Mouse (Mus musculus): ENCODE measurements around the gene Tbc1d10a. TPM values are rescaled to one million over a fixed set of nuclear protein-coding genes. Genes with fewer than 3 reads are reported as not detected.

Gene Tbc1d10a
- polyA plus RNA-seq, 1 experiment, result 15.8 TPM

DNA sequence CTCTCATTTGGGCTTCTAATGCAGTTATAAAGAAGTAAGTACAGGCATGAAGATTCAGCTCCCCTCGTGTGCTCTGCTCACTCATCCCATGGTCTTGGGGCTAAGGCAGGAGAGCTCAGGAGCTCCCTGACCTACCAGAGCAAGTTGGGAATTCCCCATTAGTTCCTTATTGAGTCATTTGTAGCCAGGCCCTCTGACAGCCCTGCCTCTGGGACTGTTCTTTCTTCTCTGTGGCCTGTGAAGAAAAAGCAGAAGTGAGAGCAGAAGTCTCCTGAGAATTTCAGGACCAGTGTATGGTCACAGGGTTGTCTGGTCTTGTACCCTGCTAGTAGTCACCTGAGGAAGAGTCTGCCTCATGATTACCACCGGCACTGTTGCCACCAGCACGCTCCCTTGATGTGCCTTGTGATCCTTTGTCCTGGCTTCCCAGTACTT is 9.0 kb downstream of the Tbc1d10a start:
- no peak for TF ChIP-seq FLI1 (IDR thresholded peaks at IDR 0.05; ENCODE audit: low read length)
- TF ChIP-seq GATA1 (IDR thresholded peaks at IDR 0.05; ENCODE audit: borderline replicate concordance, low read length), result no peak
- H3K36me3 ChIP-seq (replicated peaks; ENCODE audit: low read length), result peaks cover 3% of the 10 kb centered on the region
- H3K4me3 ChIP-seq (replicated peaks), result no peak overlapping the region
- peaks cover 19% of the 10 kb centered on the region for H3K27me3 ChIP-seq (replicated peaks)
- peaks cover 52% of the 10 kb centered on the region for H3K4me1 ChIP-seq
- H3K9me3 ChIP-seq, result no peaks in the 10 kb centered on the region

DNA sequence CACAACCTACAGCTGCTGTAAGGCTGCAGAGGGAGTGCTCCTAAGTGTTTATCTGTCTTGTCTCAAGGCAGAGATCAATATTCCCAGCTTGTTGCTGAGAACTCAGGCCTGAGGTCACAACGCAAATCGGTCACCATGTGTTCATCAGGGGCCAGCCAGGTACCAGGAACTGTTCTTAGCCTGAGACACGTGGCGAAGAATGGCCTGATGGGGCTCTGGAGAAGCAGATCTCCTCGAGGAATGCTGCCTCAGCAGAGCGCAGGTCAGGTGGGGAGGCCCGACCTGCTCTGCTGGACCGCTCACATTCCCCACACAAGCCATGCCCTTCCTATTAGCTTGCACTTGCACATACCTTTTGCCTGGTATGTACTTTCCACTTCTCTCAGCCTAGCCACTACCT is 10.0 kb downstream of the Tbc1d10a start:
- H3K27me3 ChIP-seq (replicated peaks), result peaks cover 17% of the 10 kb centered on the region
- H3K4me3 ChIP-seq (replicated peaks), result no peak overlapping the region
- TF ChIP-seq FLI1 (IDR thresholded peaks at IDR 0.05; ENCODE audit: low read length) (no peak), GATA1 (IDR thresholded peaks at IDR 0.05; ENCODE audit: borderline replicate concordance, low read length) (no peak)
- H3K36me3 ChIP-seq (replicated peaks; ENCODE audit: low read length), result no peaks in the 10 kb centered on the region
- no peaks in the 10 kb centered on the region for H3K9me3 ChIP-seq
- peaks cover 42% of the 10 kb centered on the region for H3K4me1 ChIP-seq

GRCm38 (mm10) chr11:4197691-4198090 is 11.1 kb downstream of the Tbc1d10a start:
- no peaks in the 10 kb centered on the region for H3K9me3 ChIP-seq
- H3K4me1 ChIP-seq, result peaks cover 37% of the 10 kb centered on the region
- peaks cover 12% of the 10 kb centered on the region for H3K27me3 ChIP-seq (replicated peaks)
- H3K4me3 ChIP-seq (replicated peaks), result no peak overlapping the region
- no peaks in the 10 kb centered on the region for H3K36me3 ChIP-seq (replicated peaks; ENCODE audit: low read length)
- TF ChIP-seq GATA1 (IDR thresholded peaks at IDR 0.05; ENCODE audit: borderline replicate concordance, low read length) (no peak), FLI1 (IDR thresholded peaks at IDR 0.05; ENCODE audit: low read length) (no peak)

GRCm38 (mm10) chr11:4201981-4202700 is 15.6 kb downstream of the Tbc1d10a start:
- no peak overlapping the region for H3K4me3 ChIP-seq (replicated peaks)
- H3K4me1 ChIP-seq, result peaks cover 14% of the 10 kb centered on the region
- TF ChIP-seq GATA1 (IDR thresholded peaks at IDR 0.05; ENCODE audit: borderline replicate concordance, low read length) (no peak), FLI1 (IDR thresholded peaks at IDR 0.05; ENCODE audit: low read length) (no peak)
- H3K36me3 ChIP-seq (replicated peaks; ENCODE audit: low read length), result peaks cover 17% of the 10 kb centered on the region
- no peaks in the 10 kb centered on the region for H3K9me3 ChIP-seq
- H3K27me3 ChIP-seq (replicated peaks), result peaks cover 9% of the 10 kb centered on the region

- no peak overlapping the region for H3K4me3 ChIP-seq (replicated peaks)
- peaks cover 17% of the 10 kb centered on the region for H3K4me1 ChIP-seq
- TF ChIP-seq FLI1 (IDR thresholded peaks at IDR 0.05; ENCODE audit: low read length) (no peak), GATA1 (IDR thresholded peaks at IDR 0.05; ENCODE audit: borderline replicate concordance, low read length) (no peak)
- H3K36me3 ChIP-seq (replicated peaks; ENCODE audit: low read length), result peaks cover 27% of the 10 kb centered on the region
- H3K27me3 ChIP-seq (replicated peaks), result peaks cover 10% of the 10 kb centered on the region
- no peaks in the 10 kb centered on the region for H3K9me3 ChIP-seq
Observed at GRCm38 (mm10) chr11:4202995-4203704, 16.6 kb downstream of the Tbc1d10a start.

GRCm38 (mm10) chr11:4203705-4204074 is 17.1 kb downstream of the Tbc1d10a start:
- Histone ChIP-seq H3K27me3 (replicated peaks) (peaks cover 10% of the 10 kb centered on the region), H3K36me3 (replicated peaks; ENCODE audit: low read length) (peaks cover 32% of the 10 kb centered on the region), H3K9me3 (no peaks in the 10 kb centered on the region), H3K4me1 (peaks cover 17% of the 10 kb centered on the region), H3K4me3 (replicated peaks) (no peak overlapping the region)
- TF ChIP-seq FLI1 (IDR thresholded peaks at IDR 0.05; ENCODE audit: low read length) (no peak), GATA1 (IDR thresholded peaks at IDR 0.05; ENCODE audit: borderline replicate concordance, low read length) (no peak)

- Histone ChIP-seq H3K36me3 (replicated peaks; ENCODE audit: low read length) (peaks cover 45% of the 10 kb centered on the region), H3K9me3 (no peaks in the 10 kb centered on the region), H3K4me3 (replicated peaks) (no peak overlapping the region), H3K4me1 (peaks cover 17% of the 10 kb centered on the region), H3K27me3 (replicated peaks) (peaks cover 9% of the 10 kb centered on the region)
- no peak for TF ChIP-seq GATA1 (IDR thresholded peaks at IDR 0.05; ENCODE audit: borderline replicate concordance, low read length)
Observed at GRCm38 (mm10) chr11:4205097-4205655, 18.6 kb downstream of the Tbc1d10a start.

DNA sequence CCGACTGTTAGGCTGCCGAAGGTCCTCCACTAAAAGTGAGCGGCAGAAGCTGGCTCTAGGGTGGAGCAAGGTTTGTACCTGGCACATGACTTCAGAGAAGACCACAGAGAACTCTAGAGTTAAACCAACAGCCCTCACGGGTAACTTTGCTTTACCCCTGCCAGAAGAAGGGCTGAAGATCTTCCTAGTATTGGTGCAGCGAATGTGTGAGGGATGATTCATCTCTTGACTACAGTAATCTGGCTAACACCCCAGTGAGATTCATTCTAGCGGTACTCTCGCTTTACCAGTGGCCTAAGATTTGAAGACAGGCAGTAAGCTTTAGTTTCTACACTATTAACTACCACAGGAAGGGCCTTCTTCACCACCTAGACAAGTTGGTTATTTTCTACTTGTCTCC is 19.4 kb downstream of the Tbc1d10a start:
- Histone ChIP-seq H3K9me3 (no peaks in the 10 kb centered on the region), H3K27me3 (replicated peaks) (peaks cover 9% of the 10 kb centered on the region), H3K4me1 (peaks cover 17% of the 10 kb centered on the region), H3K4me3 (replicated peaks) (no peak overlapping the region), H3K36me3 (replicated peaks; ENCODE audit: low read length) (peaks cover 53% of the 10 kb centered on the region)
- TF ChIP-seq FLI1 (IDR thresholded peaks at IDR 0.05; ENCODE audit: low read length), result no peak
- no peak for TF ChIP-seq GATA1 (IDR thresholded peaks at IDR 0.05; ENCODE audit: borderline replicate concordance, low read length)

DNA sequence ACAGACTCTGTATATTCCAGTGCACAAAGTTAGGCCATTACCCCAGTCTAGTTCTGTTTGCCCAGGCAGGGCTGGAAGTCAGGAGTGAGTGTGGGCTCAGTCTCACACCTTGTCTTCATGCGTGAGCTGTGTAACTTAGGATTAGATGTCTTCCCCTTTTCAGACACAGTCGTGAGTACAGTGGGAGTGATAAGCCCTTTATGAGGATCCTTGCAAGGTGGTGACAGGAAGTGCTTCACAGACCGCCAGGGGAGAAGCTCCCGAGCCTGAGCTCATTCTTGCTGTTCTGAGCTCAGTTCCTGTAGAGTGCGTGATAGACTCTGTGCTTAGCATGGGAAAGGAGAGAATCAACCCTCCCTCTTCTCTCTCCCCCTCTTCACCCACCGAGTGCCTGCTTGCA is 20.0 kb downstream of the Tbc1d10a start:
- H3K27me3 ChIP-seq (replicated peaks), result peaks cover 9% of the 10 kb centered on the region
- no peak overlapping the region for H3K4me3 ChIP-seq (replicated peaks)
- H3K9me3 ChIP-seq, result no peaks in the 10 kb centered on the region
- peaks cover 17% of the 10 kb centered on the region for H3K4me1 ChIP-seq
- TF ChIP-seq GATA1 (IDR thresholded peaks at IDR 0.05; ENCODE audit: borderline replicate concordance, low read length) (no peak), FLI1 (IDR thresholded peaks at IDR 0.05; ENCODE audit: low read length) (no peak)
- H3K36me3 ChIP-seq (replicated peaks; ENCODE audit: low read length), result peaks cover 54% of the 10 kb centered on the region

- no peaks in the 10 kb centered on the region for H3K9me3 ChIP-seq
- H3K4me3 ChIP-seq (replicated peaks), result no peak overlapping the region
- TF ChIP-seq GATA1 (IDR thresholded peaks at IDR 0.05; ENCODE audit: borderline replicate concordance, low read length), result no peak
- TF ChIP-seq FLI1 (IDR thresholded peaks at IDR 0.05; ENCODE audit: low read length), result no peak
- peaks cover 9% of the 10 kb centered on the region for H3K27me3 ChIP-seq (replicated peaks)
- peaks cover 17% of the 10 kb centered on the region for H3K4me1 ChIP-seq
- peaks cover 65% of the 10 kb centered on the region for H3K36me3 ChIP-seq (replicated peaks; ENCODE audit: low read length)
Observed at GRCm38 (mm10) chr11:4207655-4208054, 21.1 kb downstream of the Tbc1d10a start.

Data from megakaryocyte, embryonic 14.5 days (primary cell).